Mouse (Mus musculus): ENCODE results near the gene Gtf2h5.

- TF ChIP-seq GATA1 (IDR thresholded peaks at IDR 0.05; ENCODE audit: low read length) (no peak), TAL1 (IDR thresholded peaks at IDR 0.05; ENCODE audit: low read length) (no peak)
Observed at GRCm38 (mm10) chr17:6117917-6118316, 38.3 kb downstream of the Gtf2h5 start.

All from erythroblast, embryonic 14.5 days (primary cell).